Mouse (Mus musculus): ENCODE measurements around the gene Atox1. TPM values are rescaled to one million over a fixed set of nuclear protein-coding genes. Genes with fewer than 3 reads are reported as not detected.

Atox1 gene
- total RNA-seq (2023; ENCODE audit: inconsistent age): 55.3 to 68.9 TPM (median 66.6 TPM) in 4 replicates

DNA sequence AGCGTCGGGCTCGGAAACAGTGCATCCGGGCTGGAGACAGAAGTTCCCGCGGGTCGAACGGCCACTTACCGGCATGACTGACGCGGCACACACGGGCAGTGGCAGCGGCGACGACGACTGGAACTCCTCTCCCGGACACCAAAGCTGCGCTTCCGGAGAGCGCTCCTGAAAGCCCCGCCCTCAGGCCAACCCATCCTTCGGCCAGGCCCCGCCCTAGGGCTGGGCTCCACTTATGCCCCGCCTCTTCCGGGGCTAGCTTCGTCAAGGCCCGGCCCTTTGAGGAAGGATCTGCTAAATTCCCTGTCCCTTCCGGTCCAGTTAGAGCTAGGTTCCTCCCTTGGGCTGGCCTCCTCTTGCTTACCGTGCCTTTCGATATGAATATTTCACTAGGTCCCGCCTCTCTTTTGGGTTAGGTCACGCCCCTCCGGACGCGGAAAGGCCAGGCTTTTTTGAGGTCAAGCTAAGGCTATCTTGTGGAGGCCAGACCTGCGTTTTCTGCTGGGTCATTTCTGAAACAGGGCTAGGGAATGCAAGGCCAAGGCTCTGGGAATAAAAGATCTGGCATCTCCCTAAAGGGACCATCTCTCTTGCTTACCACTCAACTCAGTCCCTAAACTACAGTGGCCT lies at the start of gene Atox1:
TSS of gene Atox1 (minus strand) at position 221 of the 627 bp plus-strand sequence.

DNA sequence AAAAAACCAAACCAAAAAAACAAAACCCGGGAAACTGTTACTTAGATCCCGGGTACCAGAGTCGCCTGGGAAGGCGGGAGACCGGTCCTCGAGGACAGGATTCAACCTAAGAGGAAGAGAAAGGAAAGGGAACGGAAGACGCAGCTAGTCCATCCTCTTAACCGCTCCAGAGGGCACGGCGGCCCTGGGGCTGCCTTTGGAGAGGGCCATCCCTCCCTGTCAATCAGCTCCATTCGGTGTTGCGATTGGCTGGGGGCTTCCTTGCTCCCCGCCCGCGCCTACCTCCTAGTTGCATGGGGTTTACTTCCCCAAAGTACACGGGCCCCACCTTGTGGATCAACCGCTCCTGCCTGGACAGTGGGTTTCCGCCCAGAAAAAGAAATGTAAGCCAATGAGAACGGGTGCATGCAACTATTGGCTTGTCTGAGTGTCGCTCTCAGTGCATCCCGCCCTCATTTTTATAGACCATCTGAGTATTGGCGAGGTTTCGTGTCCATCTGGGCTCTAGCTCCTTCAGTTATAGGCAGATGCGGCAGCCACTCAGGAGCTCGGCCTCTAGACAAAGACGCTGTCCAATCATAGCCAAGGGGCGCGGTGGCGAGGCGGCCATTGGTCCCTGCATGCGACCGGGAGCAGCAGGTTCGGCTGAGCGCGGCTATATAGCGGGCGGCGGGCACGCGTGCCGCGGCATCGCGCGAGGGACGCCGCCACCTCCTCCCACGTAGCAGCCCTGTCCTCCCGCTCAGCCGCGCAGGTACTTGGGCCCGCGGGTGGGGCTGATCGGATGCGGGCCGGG lies 8.2 kb upstream of the Atox1 start, which contains the start of gene G3bp1:
TSS of gene G3bp1 (plus strand) at position 638 of the 796 bp plus-strand sequence.

DNA sequence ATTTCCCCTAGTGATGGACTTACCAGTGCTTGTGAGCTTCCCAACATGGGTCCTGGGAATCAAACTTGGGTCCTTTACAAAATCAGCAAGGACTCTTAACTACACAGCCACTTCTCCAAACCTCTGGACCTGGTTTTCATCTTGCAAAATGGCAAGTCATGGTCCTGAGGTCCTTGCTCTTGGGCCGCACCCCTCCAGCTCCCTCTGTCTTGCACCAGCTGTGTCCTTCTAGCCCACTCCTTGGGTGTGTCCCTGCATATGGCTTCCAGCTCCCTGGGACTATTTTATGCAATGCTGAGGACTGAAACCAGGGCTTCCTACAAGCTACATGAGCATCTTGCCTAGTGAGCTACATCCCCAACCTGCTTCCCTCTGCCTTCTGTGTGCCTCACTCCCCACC lies 38.1 kb downstream of the Atox1 start, which contains the start of gene Sparc:
TSS of gene Sparc (minus strand) at position 206 of the 400 bp plus-strand sequence.

Other genes starting within 250 kb of the Atox1 start
- 0.10 TPM in 1 of 4 replicates, not detected in the others for gene Fat2, start 124.7 kb downstream of the Atox1 start, total RNA-seq (2023; ENCODE audit: inconsistent age)
- gene Sparc, start 38.1 kb downstream of the Atox1 start, total RNA-seq (2023; ENCODE audit: inconsistent age): 0.61 to 1.3 TPM (median 1.0 TPM) in 4 replicates
- 76.4 to 88.9 TPM (median 83.5 TPM) in 4 replicates for gene G3bp1, start 8.4 kb upstream of the Atox1 start, total RNA-seq (2023; ENCODE audit: inconsistent age)
- not detected in 4 replicates for gene Glra1, start 147.0 kb upstream of the Atox1 start, total RNA-seq (2023; ENCODE audit: inconsistent age)

Data from B cell, adult (primary cell).